Mouse (Mus musculus) gonadal fat pad, adult 2 months (tissue): ENCODE measurements at regions not wholly inside any gene's neighbourhood (a gene's known extent, or its start where the extent isn't known, plus 50 kb on each side); places are given as distances from the start of the nearest gene placed in this dataset.
"Not testable (repeated sequence)": the region's sequence is repeated elsewhere in the genome, so short reads cannot be mapped to it uniquely, and the experiment has no call there.

ENCODE experiments used
- DNase-seq: peaks from one replicate; pipeline ENCODE4 v3.0.0-alpha.2; 2012; ENCODE audit warnings: low read depth

- no peak for DNase-seq
These were observed 227.0 kb upstream of the Zfp703 start for GRCm38 (mm10) chr8:26750120-26750519.

GRCm38 (mm10) chr8:26751651-26752050 is 225.5 kb upstream of the Zfp703 start:
- DNase-seq = no peak

GRCm38 (mm10) chr8:26756452-26756851 is 220.7 kb upstream of the Zfp703 start:
- DNase-seq = no peak

GRCm38 (mm10) chr8:26760726-26761125 is 216.4 kb upstream of the Zfp703 start:
- DNase-seq = no peak

- no peak for DNase-seq
These were observed 214.0 kb upstream of the Zfp703 start for GRCm38 (mm10) chr8:26762942-26763778.

GRCm38 (mm10) chr8:26768474-26769229 is 208.5 kb upstream of the Zfp703 start:
- no peak for DNase-seq

- no peak for DNase-seq
These were observed 206.7 kb upstream of the Zfp703 start for GRCm38 (mm10) chr8:26770424-26770886.

GRCm38 (mm10) chr8:26778917-26779537 is 198.1 kb upstream of the Zfp703 start:
- no peak for DNase-seq

- no peak for DNase-seq
These were observed 196.6 kb upstream of the Zfp703 start for GRCm38 (mm10) chr8:26780515-26780914.

GRCm38 (mm10) chr8:26782936-26783335 is 194.2 kb upstream of the Zfp703 start:
- not testable (repeated sequence) for DNase-seq

GRCm38 (mm10) chr8:26784381-26784780 is 192.7 kb upstream of the Zfp703 start:
- DNase-seq = no peak

- no peak for DNase-seq
These were observed 185.3 kb upstream of the Zfp703 start for GRCm38 (mm10) chr8:26791795-26792194.

- DNase-seq = no peak
These were observed 183.4 kb upstream of the Zfp703 start for GRCm38 (mm10) chr8:26793606-26794292.

GRCm38 (mm10) chr8:26794411-26794810 is 182.7 kb upstream of the Zfp703 start:
- no peak for DNase-seq

GRCm38 (mm10) chr8:26795616-26796015 is 181.5 kb upstream of the Zfp703 start:
- no peak for DNase-seq

- no peak for DNase-seq
These were observed 177.3 kb upstream of the Zfp703 start for GRCm38 (mm10) chr8:26799814-26800213.

GRCm38 (mm10) chr8:26804089-26804488 is 173.0 kb upstream of the Zfp703 start:
- DNase-seq = no peak

- no peak for DNase-seq
These were observed 172.2 kb upstream of the Zfp703 start for GRCm38 (mm10) chr8:26804901-26805341.

- DNase-seq = no peak
These were observed 171.7 kb upstream of the Zfp703 start for GRCm38 (mm10) chr8:26805371-26805821.

- DNase-seq = peak; percentile 94
These were observed 168.9 kb upstream of the Zfp703 start for GRCm38 (mm10) chr8:26808111-26808651.

GRCm38 (mm10) chr8:26808771-26809170 is 168.4 kb upstream of the Zfp703 start:
- no peak for DNase-seq
